Mouse (Mus musculus): ENCODE measurements around the gene Rabepk.

GRCm38 (mm10) chr2:34777237-34777868 is 22.4 kb downstream of the Rabepk start:
- TF ChIP-seq CTCF (IDR thresholded peaks at IDR 0.05; ENCODE audit: extremely low read depth, insufficient read depth, low read length) (no peak), POLR2A (IDR thresholded peaks at IDR 0.05; ENCODE audit: extremely low read depth, insufficient read depth, low read length) (no peak)

Data from cortical plate, adult 2 months (tissue).